Mouse (Mus musculus): ENCODE data around the gene Pgm1. TPM values are rescaled to one million over a fixed set of nuclear protein-coding genes. Genes with fewer than 3 reads are reported as not detected.

Gene Pgm1
- polyA plus RNA-seq, 1 experiment from 2014 or later = 213 TPM

DNA sequence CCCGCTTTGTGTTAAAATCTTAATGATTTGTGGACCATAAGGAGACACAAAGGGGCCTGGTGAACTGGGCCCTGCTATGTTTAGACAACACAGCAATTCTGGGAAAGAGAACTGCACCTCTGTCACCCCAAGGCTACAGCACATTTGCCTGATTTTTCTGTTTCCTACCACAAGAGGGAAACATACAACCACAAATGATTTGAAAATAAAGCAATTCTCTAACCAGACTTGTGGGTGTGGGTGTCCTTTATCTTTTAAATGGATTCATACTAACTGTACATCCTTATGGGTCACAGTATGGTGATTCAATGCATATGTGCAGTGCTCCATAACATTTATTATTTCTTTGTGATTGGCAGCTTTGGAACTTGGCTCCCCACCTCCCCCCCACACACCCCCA is 18.0 kb downstream of the Pgm1 start:
- ATAC-seq (ENCODE audit: low read depth) = no peak

DNA sequence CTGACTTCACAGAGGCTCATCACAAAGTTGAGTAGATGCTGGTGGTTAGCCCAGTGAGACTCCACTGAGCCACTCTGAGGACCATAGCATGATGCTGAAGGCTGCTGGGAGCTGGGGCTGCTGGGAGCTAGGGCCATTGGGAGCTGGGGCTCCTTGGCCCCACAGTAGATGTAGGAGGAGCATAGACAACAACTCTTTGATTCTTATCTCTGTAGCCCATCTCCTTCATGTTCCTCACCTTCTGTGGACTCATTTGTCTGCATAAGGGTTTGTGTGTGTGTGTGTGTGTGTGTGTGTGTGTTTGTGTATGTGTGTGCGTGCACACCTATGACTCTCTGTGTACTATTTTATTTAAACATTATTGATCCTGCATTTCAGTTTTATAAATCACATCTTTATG is 18.7 kb downstream of the Pgm1 start:
- ATAC-seq (ENCODE audit: low read depth) = no peak
- Histone ChIP-seq H3K4me2 (ENCODE audit: low read depth, low read length) (no peak overlapping the region), H3K9ac (ENCODE audit: low read depth, low read length) (no peak overlapping the region), H3K9me3 (replicated peaks; ENCODE audit: control insufficient read depth, low read length) (no peaks in the 10 kb centered on the region), H3K36me3 (ENCODE audit: control insufficient read depth, insufficient read depth) (no peaks in the 10 kb centered on the region), H3K4me3 (ENCODE audit: low read depth, low read length) (no peak overlapping the region), H3K27ac (ENCODE audit: low read length) (no peak overlapping the region), H3K4me1 (ENCODE audit: control insufficient read depth, low read depth, low read length) (no peaks in the 10 kb centered on the region; the same call in 1 of the 2 replicates), H3K27me3 (ENCODE audit: control insufficient read depth, insufficient read depth, low read depth, low read length) (no peaks in the 10 kb centered on the region)
- WGBS (ENCODE audit: insufficient replicate concordance) = 66% methylated on average over 1 of the region's 1 CpGs

More for the DNA sequence above, 18.0 kb downstream of the Pgm1 start:
- no peaks in the 10 kb centered on the region; the same call in 1 of the 2 replicates for H3K4me1 ChIP-seq (ENCODE audit: control insufficient read depth, low read depth, low read length)
- no peaks in the 10 kb centered on the region for H3K36me3 ChIP-seq (ENCODE audit: control insufficient read depth, insufficient read depth)
- no peaks in the 10 kb centered on the region for H3K9me3 ChIP-seq (replicated peaks; ENCODE audit: control insufficient read depth, low read length)
- H3K27ac ChIP-seq (ENCODE audit: low read length) = no peak overlapping the region
- 53% methylated on average over 1 of the region's 1 CpGs for WGBS (ENCODE audit: insufficient replicate concordance)
- H3K4me3 ChIP-seq (ENCODE audit: low read depth, low read length) = no peak overlapping the region
- no peak overlapping the region for H3K4me2 ChIP-seq (ENCODE audit: low read depth, low read length)
- H3K27me3 ChIP-seq (ENCODE audit: control insufficient read depth, insufficient read depth, low read depth, low read length) = no peaks in the 10 kb centered on the region
- no peak overlapping the region for H3K9ac ChIP-seq (ENCODE audit: low read depth, low read length)

DNA sequence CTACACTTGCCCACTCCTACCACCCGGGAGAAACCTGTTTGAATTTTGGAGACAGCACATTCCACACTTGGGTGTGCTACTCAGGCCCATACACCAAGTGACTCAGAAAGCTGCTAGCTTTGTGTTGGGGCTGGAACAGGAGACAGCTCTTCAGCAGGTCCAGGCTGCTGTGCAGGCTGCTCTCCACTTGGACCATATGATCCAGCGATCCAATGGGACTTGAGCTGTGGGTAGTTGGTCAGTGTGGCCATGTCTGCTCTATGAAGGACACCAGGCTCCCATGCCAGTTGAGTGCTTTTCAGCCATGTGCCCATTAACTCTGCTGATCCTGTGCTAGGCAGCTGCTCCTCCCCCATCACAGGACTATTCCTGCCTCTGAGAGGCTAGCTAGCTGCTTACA is 24.7 kb downstream of the Pgm1 start:
- 69% methylated on average over 2 of the region's 2 CpGs for WGBS (ENCODE audit: insufficient replicate concordance)
- H3K27ac ChIP-seq (ENCODE audit: low read length) = no peak overlapping the region
- no peak overlapping the region for H3K4me3 ChIP-seq (ENCODE audit: low read depth, low read length)
- H3K4me2 ChIP-seq (ENCODE audit: low read depth, low read length) = no peak overlapping the region
- H3K27me3 ChIP-seq (ENCODE audit: control insufficient read depth, insufficient read depth, low read depth, low read length) = no peaks in the 10 kb centered on the region
- ATAC-seq (ENCODE audit: low read depth) = no peak
- H3K9ac ChIP-seq (ENCODE audit: low read depth, low read length) = no peak overlapping the region
- H3K4me1 ChIP-seq (ENCODE audit: control insufficient read depth, low read depth, low read length) = no peaks in the 10 kb centered on the region
- no peaks in the 10 kb centered on the region for H3K9me3 ChIP-seq (replicated peaks; ENCODE audit: control insufficient read depth, low read length)
- no peaks in the 10 kb centered on the region for H3K36me3 ChIP-seq (ENCODE audit: control insufficient read depth, insufficient read depth)

DNA sequence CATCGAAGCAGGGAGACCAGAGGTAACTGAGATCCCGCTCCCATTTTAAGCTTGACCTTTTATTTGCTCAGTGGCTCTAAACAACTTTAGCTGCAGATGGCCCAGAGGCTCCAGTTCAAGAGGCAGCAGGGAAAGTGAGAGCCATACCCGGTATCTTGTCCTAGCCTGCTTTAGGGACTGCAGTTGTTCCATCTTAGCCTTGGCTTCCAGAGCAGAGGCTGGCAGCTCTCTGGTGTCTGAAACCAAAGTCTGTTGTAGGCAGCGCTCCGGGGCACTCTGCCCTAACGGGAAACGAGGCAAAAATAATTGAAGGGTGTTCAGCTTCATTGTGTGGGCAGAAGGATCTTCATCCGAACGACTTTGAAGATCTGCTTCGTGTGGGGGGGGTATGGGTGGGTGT is 26.2 kb downstream of the Pgm1 start:
- H3K27me3 ChIP-seq (ENCODE audit: control insufficient read depth, insufficient read depth, low read depth, low read length) = no peaks in the 10 kb centered on the region
- H3K4me1 ChIP-seq (ENCODE audit: control insufficient read depth, low read depth, low read length) = no peaks in the 10 kb centered on the region
- no peaks in the 10 kb centered on the region for H3K36me3 ChIP-seq (ENCODE audit: control insufficient read depth, insufficient read depth)
- H3K27ac ChIP-seq (ENCODE audit: low read length) = no peak overlapping the region
- ATAC-seq (ENCODE audit: low read depth) = no peak
- WGBS (ENCODE audit: insufficient replicate concordance) = 66% methylated on average over 10 of the region's 10 CpGs
- H3K4me2 ChIP-seq (ENCODE audit: low read depth, low read length) = no peak overlapping the region
- H3K4me3 ChIP-seq (ENCODE audit: low read depth, low read length) = no peak overlapping the region
- no peak overlapping the region for H3K9ac ChIP-seq (ENCODE audit: low read depth, low read length)
- no peaks in the 10 kb centered on the region for H3K9me3 ChIP-seq (replicated peaks; ENCODE audit: control insufficient read depth, low read length)

DNA sequence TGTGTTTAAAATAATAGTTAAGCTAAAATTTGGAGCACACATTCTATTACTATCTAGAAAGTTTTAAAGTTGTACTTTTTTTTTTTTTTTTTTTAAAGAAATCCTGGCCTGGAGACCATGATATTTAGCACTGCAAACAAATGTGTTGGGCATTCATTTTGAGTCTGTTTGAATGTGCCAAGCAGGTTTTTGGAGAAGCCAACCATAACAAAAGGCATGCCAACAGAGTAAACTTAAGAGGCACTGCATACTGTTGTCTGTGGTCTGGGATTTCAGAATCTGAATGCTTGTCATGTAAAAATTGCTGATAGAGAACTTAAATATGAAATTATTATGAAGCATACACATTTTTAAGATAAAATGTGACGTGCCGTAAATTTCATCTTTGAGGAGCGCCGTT is 28.0 kb downstream of the Pgm1 start:
- no peak overlapping the region for H3K27ac ChIP-seq (ENCODE audit: low read length)
- no peaks in the 10 kb centered on the region for H3K27me3 ChIP-seq (ENCODE audit: control insufficient read depth, insufficient read depth, low read depth, low read length)
- no peaks in the 10 kb centered on the region; the same call in 1 of the 2 replicates for H3K36me3 ChIP-seq (ENCODE audit: control insufficient read depth, insufficient read depth)
- H3K4me3 ChIP-seq (ENCODE audit: low read depth, low read length) = no peak overlapping the region
- no peaks in the 10 kb centered on the region for H3K9me3 ChIP-seq (replicated peaks; ENCODE audit: control insufficient read depth, low read length)
- no peak for ATAC-seq (ENCODE audit: low read depth)
- no peak overlapping the region for H3K9ac ChIP-seq (ENCODE audit: low read depth, low read length)
- H3K4me2 ChIP-seq (ENCODE audit: low read depth, low read length) = no peak overlapping the region
- H3K4me1 ChIP-seq (ENCODE audit: control insufficient read depth, low read depth, low read length) = no peaks in the 10 kb centered on the region
- WGBS (ENCODE audit: insufficient replicate concordance) = 87% methylated on average over 4 of the region's 4 CpGs

DNA sequence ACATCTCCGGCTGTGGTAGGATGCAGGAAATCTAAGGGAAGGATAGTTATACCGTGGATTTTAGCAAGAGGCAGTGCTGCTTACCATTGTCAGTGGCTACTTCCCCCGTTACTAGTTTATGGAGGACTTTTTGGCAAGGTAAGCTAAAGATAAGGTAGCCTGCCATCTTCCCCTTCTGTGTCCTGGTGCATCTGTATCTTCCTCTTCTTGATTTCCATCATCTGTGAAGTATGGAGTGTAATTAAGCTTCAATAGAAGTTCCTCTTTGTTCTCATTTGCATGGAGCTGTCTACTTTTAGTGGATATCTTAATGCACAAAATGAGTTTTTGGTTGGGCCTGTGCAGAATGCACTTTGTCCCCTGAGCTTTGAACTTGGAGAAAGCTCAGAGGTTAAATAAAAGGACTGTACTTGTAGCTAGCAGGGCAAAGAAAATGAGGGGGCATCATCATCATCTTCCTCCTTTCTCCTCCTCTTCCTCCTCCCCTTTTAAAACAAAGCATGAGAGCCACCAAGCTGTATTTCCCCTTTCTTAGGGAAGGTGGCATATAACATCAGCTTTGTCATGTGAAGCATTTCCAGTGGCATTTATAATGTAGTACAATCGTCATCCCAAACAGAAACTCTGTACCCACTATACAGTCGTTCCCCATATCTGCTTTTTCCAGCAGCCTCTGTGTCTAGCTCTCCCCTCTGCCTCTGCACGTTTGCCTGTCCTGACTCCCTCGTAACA is 29.0 kb downstream of the Pgm1 start:
- H3K9ac ChIP-seq (ENCODE audit: low read depth, low read length) = no peak overlapping the region
- H3K4me2 ChIP-seq (ENCODE audit: low read depth, low read length) = no peak overlapping the region
- no peak for ATAC-seq (ENCODE audit: low read depth)
- no peaks in the 10 kb centered on the region for H3K9me3 ChIP-seq (replicated peaks; ENCODE audit: control insufficient read depth, low read length)
- no peaks in the 10 kb centered on the region for H3K27me3 ChIP-seq (ENCODE audit: control insufficient read depth, insufficient read depth, low read depth, low read length)
- no peaks in the 10 kb centered on the region; the same call in none of the 2 replicates for H3K36me3 ChIP-seq (ENCODE audit: control insufficient read depth, insufficient read depth)
- WGBS (ENCODE audit: insufficient replicate concordance) = 45% methylated on average over 7 of the region's 7 CpGs
- no peak overlapping the region for H3K4me3 ChIP-seq (ENCODE audit: low read depth, low read length)
- no peaks in the 10 kb centered on the region for H3K4me1 ChIP-seq (ENCODE audit: control insufficient read depth, low read depth, low read length)
- H3K27ac ChIP-seq (ENCODE audit: low read length) = no peak overlapping the region

DNA sequence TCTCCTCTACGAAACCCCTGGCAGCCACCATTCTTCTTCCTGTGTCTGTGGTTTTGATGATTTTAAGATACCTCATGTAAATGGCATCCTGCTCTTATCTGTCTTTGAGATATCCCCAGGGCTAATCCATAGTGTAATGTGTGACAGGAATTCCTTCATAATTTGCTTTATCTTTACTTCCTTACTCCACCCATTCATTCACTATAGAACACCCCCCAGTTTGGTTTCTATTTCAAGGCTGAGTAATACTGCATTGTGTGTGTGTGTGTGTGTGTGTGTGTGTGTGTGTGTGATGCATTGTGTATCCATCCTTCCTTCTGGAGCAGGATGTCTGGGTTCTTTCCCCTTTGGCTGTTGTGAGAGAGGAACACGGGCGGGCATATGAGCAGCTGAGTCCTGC is 30.1 kb downstream of the Pgm1 start:
- Histone ChIP-seq H3K27me3 (ENCODE audit: control insufficient read depth, insufficient read depth, low read depth, low read length) (no peaks in the 10 kb centered on the region), H3K36me3 (ENCODE audit: control insufficient read depth, insufficient read depth) (peaks cover 2% of the 10 kb centered on the region), H3K27ac (ENCODE audit: low read length) (no peak overlapping the region), H3K4me2 (ENCODE audit: low read depth, low read length) (no peak overlapping the region), H3K4me1 (ENCODE audit: control insufficient read depth, low read depth, low read length) (no peaks in the 10 kb centered on the region), H3K4me3 (ENCODE audit: low read depth, low read length) (no peak overlapping the region), H3K9ac (ENCODE audit: low read depth, low read length) (no peak overlapping the region), H3K9me3 (replicated peaks; ENCODE audit: control insufficient read depth, low read length) (no peaks in the 10 kb centered on the region)
- 67% methylated on average over 3 of the region's 3 CpGs for WGBS (ENCODE audit: insufficient replicate concordance)
- ATAC-seq (ENCODE audit: low read depth) = no peak

DNA sequence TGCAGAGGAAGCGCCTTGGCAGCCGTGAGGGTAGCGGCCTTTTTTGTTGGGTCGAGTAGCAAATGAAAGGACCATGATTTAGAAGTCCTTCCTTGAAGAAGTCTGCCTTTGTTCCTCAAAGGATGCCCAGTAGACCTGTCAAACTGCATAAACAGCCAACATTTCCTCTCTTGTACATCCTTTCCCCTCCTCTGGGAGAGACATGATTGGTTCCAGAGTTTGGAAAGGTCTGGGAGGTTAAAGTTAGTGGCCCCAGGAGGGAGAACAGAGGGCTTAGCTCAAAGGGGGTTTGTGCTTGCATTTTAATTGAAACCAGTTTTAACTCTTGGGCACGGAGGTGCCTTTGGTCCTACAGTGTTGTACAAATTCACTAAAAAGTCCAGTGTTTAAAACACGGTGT is 37.3 kb downstream of the Pgm1 start:
- no peaks in the 10 kb centered on the region for H3K27me3 ChIP-seq (ENCODE audit: control insufficient read depth, insufficient read depth, low read depth, low read length)
- no peak overlapping the region for H3K9ac ChIP-seq (ENCODE audit: low read depth, low read length)
- H3K36me3 ChIP-seq (ENCODE audit: control insufficient read depth, insufficient read depth) = peaks cover 4% of the 10 kb centered on the region
- no peaks in the 10 kb centered on the region for H3K9me3 ChIP-seq (replicated peaks; ENCODE audit: control insufficient read depth, low read length)
- H3K4me2 ChIP-seq (ENCODE audit: low read depth, low read length) = no peak overlapping the region
- H3K27ac ChIP-seq (ENCODE audit: low read length) = no peak overlapping the region
- H3K4me1 ChIP-seq (ENCODE audit: control insufficient read depth, low read depth, low read length) = no peaks in the 10 kb centered on the region
- no peak for ATAC-seq (ENCODE audit: low read depth)
- H3K4me3 ChIP-seq (ENCODE audit: low read depth, low read length) = no peak overlapping the region
- 82% methylated on average over 6 of the region's 6 CpGs for WGBS (ENCODE audit: insufficient replicate concordance)

DNA sequence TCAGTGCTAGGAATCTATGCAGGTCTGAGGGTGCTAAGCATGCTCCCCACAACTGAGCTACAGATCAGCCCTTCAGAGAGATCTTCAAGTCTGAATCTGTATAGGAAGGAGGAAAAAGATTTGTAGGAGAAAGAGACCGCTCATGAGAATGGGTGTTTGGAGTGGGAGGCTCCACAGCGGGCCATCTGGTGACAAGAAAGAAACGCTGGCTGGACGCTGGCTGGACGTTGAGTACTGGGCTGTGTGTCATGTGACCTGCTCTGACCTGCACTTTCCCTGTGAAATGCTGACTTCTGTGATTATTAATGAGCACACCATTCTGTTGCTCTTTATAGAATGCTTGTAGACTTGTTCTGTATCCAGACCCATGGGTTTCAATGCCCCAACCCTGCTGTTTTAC is 40.1 kb downstream of the Pgm1 start:
- H3K4me2 ChIP-seq (ENCODE audit: low read depth, low read length) = no peak overlapping the region
- no peaks in the 10 kb centered on the region for H3K27me3 ChIP-seq (ENCODE audit: control insufficient read depth, insufficient read depth, low read depth, low read length)
- 79% methylated on average over 5 of the region's 5 CpGs for WGBS (ENCODE audit: insufficient replicate concordance)
- H3K4me3 ChIP-seq (ENCODE audit: low read depth, low read length) = no peak overlapping the region
- no peak overlapping the region for H3K9ac ChIP-seq (ENCODE audit: low read depth, low read length)
- H3K36me3 ChIP-seq (ENCODE audit: control insufficient read depth, insufficient read depth) = peaks cover 3% of the 10 kb centered on the region
- no peak for ATAC-seq (ENCODE audit: low read depth)
- H3K27ac ChIP-seq (ENCODE audit: low read length) = no peak overlapping the region
- H3K9me3 ChIP-seq (replicated peaks; ENCODE audit: control insufficient read depth, low read length) = no peaks in the 10 kb centered on the region
- H3K4me1 ChIP-seq (ENCODE audit: control insufficient read depth, low read depth, low read length) = no peaks in the 10 kb centered on the region
